Mouse (Mus musculus) bone marrow, adult 2 months (tissue): ENCODE results near the gene P2ry13. TPM values are rescaled to one million over a fixed set of nuclear protein-coding genes. Genes with fewer than 3 reads are reported as not detected.
A peak's percentile ranks its signal among the peaks of the same experiment; 100 is the strongest.

ENCODE experiments used
- H3K27ac ChIP-seq: fragments of 200-500 bp; 2 replicates; pipeline ENCODE4 v1.5.1; 2012; ENCODE audit warnings: low read depth, mild to moderate bottlenecking, control low read depth, inconsistent platforms, low read length; ENCODE audit not compliant: control insufficient read depth, poor library complexity, insufficient read depth
- H3K4me1 ChIP-seq: fragments of 200-500 bp; 2 replicates; pipeline ENCODE4 v1.6.1; 2011; ENCODE audit warnings: low read length; ENCODE audit not compliant: control insufficient read depth, insufficient read depth
- H3K4me3 ChIP-seq: fragments of 200-500 bp; replicated peaks from 2 replicates; pipeline ENCODE3; 2011; ENCODE audit warnings: mild to moderate bottlenecking, low read depth, low read length, control low read depth; ENCODE audit not compliant: control insufficient read depth
- CTCF ChIP-seq: fragments of 200-500 bp; IDR thresholded peaks from 2 replicates; pipeline ENCODE4 v1.5.1; 2011; ENCODE audit warnings: low read length, control low read depth; ENCODE audit not compliant: control insufficient read depth, insufficient read depth
- POLR2A ChIP-seq: fragments of 200-500 bp; IDR thresholded peaks from 2 replicates; pipeline ENCODE4 v1.6.1; 2011; ENCODE audit warnings: low read depth, mild to moderate bottlenecking, control low read depth, low read length, borderline replicate concordance; ENCODE audit not compliant: control insufficient read depth
- WGBS: fragments of 180-500 bp; shearing (Covaris S2); methylation state at CpG from one replicate; pipeline ENCODE4 v1.1.7; 2018; 5-methylcytosine and 5-hydroxymethylcytosine counted together
- polyA plus RNA-seq: library from polyadenylated mRNA; stranded (reverse); fragments of >200 nt; gene quantifications from 2 replicates; pipeline ENCODE4 v1.2.4, GENCODE M21; 2011; ENCODE audit warnings: low replicate concordance; ENCODE audit not compliant: missing spikeins, insufficient read depth, insufficient read length

The P2ry13 gene
- polyA plus RNA-seq, 1 experiment = 1.2 TPM

- Histone ChIP-seq H3K27ac (peak overlapping the region; percentile 66), H3K4me3 (no peak overlapping the region), H3K4me1 (peaks cover 5% of the 10 kb centered on the region; the same call in 1 of the 2 replicates)
- TF ChIP-seq POLR2A = no peak
- no peak for TF ChIP-seq CTCF
- 7% methylated on average over 10 of the region's 10 CpGs for WGBS
Observed at GRCm38 (mm10) chr3:59228730-59229551, 18.3 kb upstream of the P2ry13 start.

GRCm38 (mm10) chr3:59227696-59228095, 17.0 kb upstream of the P2ry13 start:
- H3K4me1 ChIP-seq = peaks cover 5% of the 10 kb centered on the region; the same call in 1 of the 2 replicates
- WGBS = 66% methylated on average over 9 of the region's 9 CpGs
- no peak overlapping the region for H3K27ac ChIP-seq
- TF ChIP-seq CTCF = no peak
- TF ChIP-seq POLR2A = no peak
- no peak overlapping the region for H3K4me3 ChIP-seq

- H3K4me1 ChIP-seq = peaks cover 5% of the 10 kb centered on the region; the same call in 1 of the 2 replicates
Observed at GRCm38 (mm10) chr3:59225411-59225810, 14.7 kb upstream of the P2ry13 start.

GRCm38 (mm10) chr3:59222303-59222702, 11.6 kb upstream of the P2ry13 start:
- Histone ChIP-seq H3K4me3 (no peak overlapping the region), H3K4me1 (peaks cover 1% of the 10 kb centered on the region; the same call in 1 of the 2 replicates), H3K27ac (no peak overlapping the region)
- TF ChIP-seq CTCF = no peak
- WGBS = 75% methylated on average over 2 of the region's 2 CpGs

More at GRCm38 (mm10) chr3:59225411-59225810, 14.7 kb upstream of the P2ry13 start:
- no peak overlapping the region for H3K27ac ChIP-seq
- no peak overlapping the region for H3K4me3 ChIP-seq
- TF ChIP-seq CTCF = no peak
- TF ChIP-seq POLR2A = no peak

- 48% methylated on average over 2 of the region's 2 CpGs for WGBS
- Histone ChIP-seq H3K27ac (no peak overlapping the region), H3K4me3 (no peak overlapping the region), H3K4me1 (no peaks in the 10 kb centered on the region; the same call in 1 of the 2 replicates)
- TF ChIP-seq POLR2A (no peak), CTCF (no peak)
Observed at GRCm38 (mm10) chr3:59219326-59219725, 8.6 kb upstream of the P2ry13 start.

GRCm38 (mm10) chr3:59217211-59217610, 6.5 kb upstream of the P2ry13 start:
- Histone ChIP-seq H3K4me3 (no peak overlapping the region), H3K27ac (no peak overlapping the region), H3K4me1 (peaks cover 3% of the 10 kb centered on the region)
- TF ChIP-seq POLR2A (no peak), CTCF (no peak)
- 87% methylated on average over 10 of the region's 10 CpGs for WGBS

- Histone ChIP-seq H3K4me3 (no peak overlapping the region), H3K4me1 (peaks cover 9% of the 10 kb centered on the region), H3K27ac (peak overlapping the region; percentile 38; the same call in 1 of the 2 replicates)
- TF ChIP-seq POLR2A (no peak), CTCF (no peak)
Observed at GRCm38 (mm10) chr3:59212404-59212803, 1.7 kb upstream of the P2ry13 start.

GRCm38 (mm10) chr3:59211784-59212183, 1.1 kb upstream of the P2ry13 start:
- Histone ChIP-seq H3K27ac (peak overlapping the region; percentile 33; the same call in 1 of the 2 replicates), H3K4me1 (peaks cover 9% of the 10 kb centered on the region), H3K4me3 (peak overlapping the region; percentile 29)
- no peak for TF ChIP-seq POLR2A
- no peak for TF ChIP-seq CTCF
- 15% methylated on average over 8 of the region's 8 CpGs for WGBS
